Mouse (Mus musculus) intestine, postnatal 0 days (tissue): ENCODE measurements around the gene Atp6v0e2. TPM values are rescaled to one million over a fixed set of nuclear protein-coding genes. Genes with fewer than 3 reads are reported as not detected.
A peak's percentile ranks its signal among the peaks of the same experiment; 100 is the strongest.
"Not testable (repeated sequence)": the region's sequence is repeated elsewhere in the genome, so short reads cannot be mapped to it uniquely, and the experiment has no call there.

ENCODE experiments used
- ATAC-seq: fragments of 200-750 bp; cut with Nextera tagmentation; 2 replicates; pipeline ENCODE4 v1.8.0; 2017; ENCODE audit warnings: mild to moderate bottlenecking, moderate TSS enrichment, moderate library complexity
- H3K27ac ChIP-seq: fragments of 300-500 bp; sonication (generic); 2 replicates; pipeline ENCODE4 v1.5.1; 2014; ENCODE audit warnings: mild to moderate bottlenecking, low read depth, low read length, moderate library complexity
- H3K27me3 ChIP-seq: fragments of 300-500 bp; sonication (generic); replicated peaks from 2 replicates; pipeline ENCODE4 v1.6.1; 2014; ENCODE audit warnings: low read length, mixed read lengths; ENCODE audit not compliant: control insufficient read depth, insufficient read depth
- H3K36me3 ChIP-seq: fragments of 300-500 bp; sonication (generic); 2 replicates; pipeline ENCODE4 v1.6.1; 2014; ENCODE audit warnings: mild to moderate bottlenecking, moderate library complexity; ENCODE audit not compliant: control insufficient read depth, insufficient read depth
- H3K4me1 ChIP-seq: fragments of 300-500 bp; sonication (generic); replicated peaks from 2 replicates; pipeline ENCODE4 v1.6.1; 2014; ENCODE audit warnings: antibody characterized with exemption, low read length, mixed read lengths; ENCODE audit not compliant: control insufficient read depth, insufficient read depth
- H3K4me2 ChIP-seq: fragments of 300-500 bp; sonication (generic); replicated peaks from 2 replicates; pipeline ENCODE4 v1.6.1; 2014; ENCODE audit warnings: low read depth, mild to moderate bottlenecking, moderate library complexity
- H3K4me3 ChIP-seq: fragments of 300-500 bp; sonication (generic); 2 replicates; pipeline ENCODE4 v1.5.1; 2014; ENCODE audit warnings: low read depth, low read length
- H3K9ac ChIP-seq: fragments of 300-500 bp; sonication (generic); 2 replicates; pipeline ENCODE4 v1.6.1; 2014; ENCODE audit warnings: mild to moderate bottlenecking, low read depth, low read length
- H3K9me3 ChIP-seq: fragments of 300-500 bp; sonication (generic); 2 replicates; pipeline ENCODE4 v1.6.1; 2016; ENCODE audit warnings: mixed run types; ENCODE audit not compliant: control insufficient read depth
- CTCF ChIP-seq: sonication (generic); IDR thresholded peaks from 2 replicates; pipeline ENCODE4 v1.5.1; 2016; ENCODE audit warnings: low read depth, mild to moderate bottlenecking, control low read depth, antibody characterized with exemption, moderate library complexity
- WGBS: fragments of 180-500 bp; shearing (Covaris S2); extraction: QIAGEN DNeasy Blood & Tissue Kit; methylation state at CpG from one replicate; pipeline ENCODE4 v1.1.7; 2014; 5-methylcytosine and 5-hydroxymethylcytosine counted together
- polyA plus RNA-seq: library from polyadenylated mRNA; unstranded; fragments of >200 nt; fragmentation: Nextera tagmentation; extraction: Ambion mirVana; gene quantifications from 2 replicates; pipeline ENCODE4 v1.2.1, GENCODE M21; 2015

Gene Atp6v0e2
- polyA plus RNA-seq, 1 experiment from 2014 or later: 23.7 TPM

DNA sequence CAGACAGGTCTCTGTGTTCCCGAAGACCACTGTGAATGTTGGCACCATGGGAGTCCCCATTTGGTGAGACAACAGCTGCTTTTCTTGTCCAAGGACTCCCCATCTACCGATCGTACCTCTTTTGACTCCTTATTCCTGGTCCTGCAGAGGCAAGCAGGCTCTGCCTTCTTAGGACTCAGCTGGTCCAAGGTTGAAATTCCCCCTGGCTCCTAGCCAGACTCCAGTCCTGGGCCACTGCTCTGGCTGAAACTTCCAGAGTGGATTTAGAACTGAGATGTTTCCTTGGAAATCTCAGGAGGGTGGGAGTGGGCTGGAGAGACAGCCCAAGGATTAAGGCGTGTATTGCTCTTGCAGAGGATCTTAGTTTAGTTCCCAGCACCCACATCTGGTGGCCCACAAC lies 39.9 kb upstream of the Atp6v0e2 start:
- H3K4me3 ChIP-seq: no peak overlapping the region

DNA sequence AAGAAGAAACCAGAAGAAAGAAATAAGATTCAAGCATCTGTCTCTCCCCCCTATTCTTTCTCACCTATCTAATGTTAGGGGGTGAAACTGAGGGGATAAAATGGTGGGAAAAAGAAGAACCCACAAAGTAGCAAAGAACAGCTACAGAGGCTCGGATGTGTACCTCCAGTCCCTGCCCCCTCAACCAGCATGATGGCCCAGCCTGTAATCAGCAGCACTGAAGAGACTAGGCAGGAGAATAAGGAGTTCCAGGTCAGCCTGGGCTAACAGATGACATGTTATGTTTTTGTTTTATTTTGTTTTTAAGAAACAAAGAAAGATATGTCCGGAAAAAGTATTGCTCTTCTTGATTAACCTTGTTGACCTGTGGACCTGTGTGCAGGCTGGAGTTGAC lies 33.6 kb upstream of the Atp6v0e2 start:
- no peak overlapping the region for H3K9ac ChIP-seq
- no peak for TF ChIP-seq CTCF
- H3K4me2 ChIP-seq: no peak overlapping the region
- no peaks in the 10 kb centered on the region for H3K27me3 ChIP-seq
- no peaks in the 10 kb centered on the region for H3K9me3 ChIP-seq
- H3K4me1 ChIP-seq: no peaks in the 10 kb centered on the region
- H3K27ac ChIP-seq: no peak overlapping the region
- H3K4me3 ChIP-seq: peak overlapping the region; percentile 47
- peaks cover 4% of the 10 kb centered on the region; the same call in 1 of the 2 replicates for H3K36me3 ChIP-seq
- 2% methylated on average over 2 of the region's 2 CpGs for WGBS
- ATAC-seq: peak; percentile 24; the same call in 1 of the 2 replicates

More for the DNA sequence above, 39.9 kb upstream of the Atp6v0e2 start:
- TF ChIP-seq CTCF: no peak
- Histone ChIP-seq H3K36me3 (no peaks in the 10 kb centered on the region; the same call in 1 of the 2 replicates), H3K9me3 (no peaks in the 10 kb centered on the region), H3K9ac (no peak overlapping the region), H3K27me3 (no peaks in the 10 kb centered on the region), H3K4me2 (no peak overlapping the region), H3K4me1 (no peaks in the 10 kb centered on the region), H3K27ac (no peak overlapping the region)
- ATAC-seq: no peak
- WGBS: 85% methylated on average over 4 of the region's 4 CpGs

DNA sequence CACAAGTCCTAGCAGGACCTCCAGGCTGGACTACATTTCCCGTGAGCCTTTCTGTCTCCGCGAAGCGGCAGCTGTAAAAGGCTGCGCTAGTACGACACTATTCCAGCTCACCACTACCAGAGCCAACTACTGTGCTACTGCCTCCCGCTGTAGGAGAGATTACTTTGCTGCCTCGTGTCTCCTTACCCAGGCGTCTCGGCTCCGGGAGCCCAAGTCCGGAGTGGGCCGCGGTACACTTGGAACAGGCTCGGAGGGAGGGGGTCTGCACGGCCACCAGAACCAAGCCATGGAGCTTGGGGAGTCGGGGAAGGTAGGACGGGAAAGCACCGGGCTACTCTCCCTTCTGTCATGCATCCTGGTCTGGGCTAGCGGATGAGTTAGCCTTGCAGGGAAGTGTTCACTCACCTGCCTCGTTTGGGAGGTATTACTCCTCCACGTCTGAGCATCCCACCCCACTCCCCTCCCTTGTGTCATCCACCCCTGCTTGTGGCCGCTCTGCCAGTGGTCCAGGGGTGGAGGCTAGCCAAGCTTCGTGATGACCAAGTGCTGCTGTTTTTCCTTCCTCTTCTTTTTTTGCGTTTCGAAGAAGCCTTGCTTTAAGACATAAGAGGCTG lies 33.1 kb upstream of the Atp6v0e2 start:
- no peak overlapping the region for H3K27ac ChIP-seq
- no peaks in the 10 kb centered on the region for H3K27me3 ChIP-seq
- peaks cover 4% of the 10 kb centered on the region; the same call in 1 of the 2 replicates for H3K36me3 ChIP-seq
- H3K9me3 ChIP-seq: no peaks in the 10 kb centered on the region
- peak overlapping the region; percentile 4; the same call in 1 of the 2 replicates for H3K9ac ChIP-seq
- peak; percentile 64 for TF ChIP-seq CTCF
- H3K4me1 ChIP-seq: no peaks in the 10 kb centered on the region
- WGBS: 1% methylated on average over 26 of the region's 26 CpGs
- peak overlapping the region; percentile 71 for H3K4me2 ChIP-seq
- ATAC-seq: peak; percentile 87
- peak overlapping the region; percentile 47 for H3K4me3 ChIP-seq

DNA sequence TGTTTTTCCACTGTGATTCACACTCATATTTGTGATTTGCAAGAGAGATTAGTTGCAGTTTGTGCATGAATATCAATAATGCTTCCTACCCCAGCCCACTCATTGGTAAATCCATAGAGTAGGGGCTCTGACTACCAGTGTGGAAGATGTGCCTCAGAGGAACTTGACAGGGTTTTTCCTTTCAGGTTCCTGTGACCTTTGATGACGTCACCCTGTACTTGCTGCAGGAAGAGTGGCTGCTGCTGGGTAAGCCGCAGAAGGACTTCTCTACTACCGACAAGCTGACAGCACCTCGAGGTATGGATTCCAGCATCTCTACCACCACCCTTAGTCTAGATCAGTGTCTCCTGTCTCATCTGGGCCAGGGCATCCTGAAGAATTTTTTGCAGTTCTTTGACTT lies 29.3 kb upstream of the Atp6v0e2 start:
- no peak overlapping the region for H3K27ac ChIP-seq
- WGBS: 80% methylated on average over 4 of the region's 4 CpGs

DNA sequence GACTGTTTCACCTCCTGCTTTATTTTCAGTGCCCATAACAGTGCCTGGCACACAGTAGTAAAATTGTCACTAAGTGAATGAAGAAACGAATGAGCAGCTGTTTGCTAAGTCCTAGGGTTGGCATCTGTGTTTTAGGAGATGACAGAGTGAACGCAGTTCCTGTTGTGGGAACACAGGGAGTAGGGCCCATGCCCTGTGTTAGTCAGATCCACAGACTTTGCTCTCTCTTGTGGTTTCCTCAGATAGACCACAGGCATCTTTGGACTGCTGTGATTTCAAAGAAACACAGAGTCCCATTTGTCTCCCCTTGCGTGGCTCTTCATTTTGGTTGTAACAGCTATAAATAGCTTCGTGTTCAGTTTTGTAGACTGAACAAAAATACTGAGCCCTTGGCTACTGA lies 27.0 kb upstream of the Atp6v0e2 start:
- Histone ChIP-seq H3K4me2 (no peak overlapping the region), H3K9ac (no peak overlapping the region), H3K4me1 (no peaks in the 10 kb centered on the region), H3K9me3 (no peaks in the 10 kb centered on the region), H3K36me3 (peaks cover 28% of the 10 kb centered on the region), H3K4me3 (no peak overlapping the region), H3K27me3 (no peaks in the 10 kb centered on the region), H3K27ac (no peak overlapping the region)
- ATAC-seq: no peak
- no peak for TF ChIP-seq CTCF
- 76% methylated on average over 4 of the region's 4 CpGs for WGBS

More for the DNA sequence above, 29.3 kb upstream of the Atp6v0e2 start:
- ATAC-seq: no peak
- H3K4me2 ChIP-seq: no peak overlapping the region
- H3K36me3 ChIP-seq: peaks cover 14% of the 10 kb centered on the region
- no peaks in the 10 kb centered on the region for H3K9me3 ChIP-seq
- TF ChIP-seq CTCF: no peak
- no peak overlapping the region for H3K4me3 ChIP-seq
- H3K27me3 ChIP-seq: no peaks in the 10 kb centered on the region
- H3K9ac ChIP-seq: no peak overlapping the region
- H3K4me1 ChIP-seq: no peaks in the 10 kb centered on the region

DNA sequence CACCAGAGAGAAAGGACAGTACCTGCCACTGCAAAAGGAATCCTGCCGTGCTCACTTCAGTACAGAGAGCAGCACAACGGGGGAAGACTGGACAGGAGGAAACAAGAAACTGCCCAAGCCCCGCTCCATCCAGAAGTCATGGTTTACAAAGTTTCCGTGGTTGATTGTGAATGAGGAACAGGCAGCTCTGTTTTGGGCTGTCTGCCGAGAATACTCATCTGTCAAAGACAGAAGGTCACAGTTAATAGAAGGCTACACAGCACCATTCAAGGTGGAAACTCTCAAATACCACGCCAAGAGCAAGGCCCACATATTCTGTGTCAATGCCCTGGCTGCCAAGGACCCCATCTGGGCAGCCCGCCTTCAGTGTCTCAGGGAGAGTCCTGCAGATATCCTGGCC lies 25.6 kb upstream of the Atp6v0e2 start:
- 87% methylated on average over 7 of the region's 7 CpGs for WGBS
- Histone ChIP-seq H3K9me3 (no peaks in the 10 kb centered on the region), H3K36me3 (peaks cover 28% of the 10 kb centered on the region), H3K27me3 (no peaks in the 10 kb centered on the region), H3K4me1 (no peaks in the 10 kb centered on the region), H3K4me3 (no peak overlapping the region), H3K9ac (no peak overlapping the region), H3K4me2 (no peak overlapping the region), H3K27ac (no peak overlapping the region)
- ATAC-seq: no peak
- no peak for TF ChIP-seq CTCF

DNA sequence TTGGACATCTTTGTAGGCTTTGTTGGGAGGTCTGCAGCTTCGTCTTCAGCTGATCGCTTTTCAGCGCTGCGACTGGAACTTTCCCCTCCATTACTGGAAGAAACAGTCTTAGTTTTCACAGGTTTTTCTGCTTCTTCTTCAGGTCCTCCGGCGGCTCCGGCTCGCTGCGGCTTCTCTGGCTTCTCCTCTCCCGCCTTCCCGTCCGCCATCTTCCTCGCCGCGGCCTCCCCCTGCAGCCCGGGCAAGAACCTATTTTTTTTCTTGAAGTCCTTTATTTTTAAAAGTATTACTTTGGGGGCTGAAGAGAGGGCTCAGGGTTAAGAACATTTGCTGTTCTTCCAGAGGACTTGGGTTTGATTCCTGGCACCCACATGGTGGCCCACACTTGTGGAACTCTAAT lies 12.5 kb upstream of the Atp6v0e2 start:
- not testable (repeated sequence) for H3K4me3 ChIP-seq, H3K4me1 ChIP-seq, H3K4me2 ChIP-seq, H3K27ac ChIP-seq, H3K9ac ChIP-seq, H3K27me3 ChIP-seq, H3K9me3 ChIP-seq, ATAC-seq
- H3K36me3 ChIP-seq: peaks cover 16% of the 10 kb centered on the region
- WGBS: over 99% methylated on average over 12 of the region's 16 CpGs
